Mouse (Mus musculus): ENCODE data around the gene Arfip1. TPM values are rescaled to one million over a fixed set of nuclear protein-coding genes. Genes with fewer than 3 reads are reported as not detected.
A peak's percentile ranks its signal among the peaks of the same experiment; 100 is the strongest.

Arfip1 gene
- 22.5 and 23.1 TPM in 2 replicates for polyA plus RNA-seq (2015; fragmentation: Nextera tagmentation; extraction: Ambion mirVana)

DNA sequence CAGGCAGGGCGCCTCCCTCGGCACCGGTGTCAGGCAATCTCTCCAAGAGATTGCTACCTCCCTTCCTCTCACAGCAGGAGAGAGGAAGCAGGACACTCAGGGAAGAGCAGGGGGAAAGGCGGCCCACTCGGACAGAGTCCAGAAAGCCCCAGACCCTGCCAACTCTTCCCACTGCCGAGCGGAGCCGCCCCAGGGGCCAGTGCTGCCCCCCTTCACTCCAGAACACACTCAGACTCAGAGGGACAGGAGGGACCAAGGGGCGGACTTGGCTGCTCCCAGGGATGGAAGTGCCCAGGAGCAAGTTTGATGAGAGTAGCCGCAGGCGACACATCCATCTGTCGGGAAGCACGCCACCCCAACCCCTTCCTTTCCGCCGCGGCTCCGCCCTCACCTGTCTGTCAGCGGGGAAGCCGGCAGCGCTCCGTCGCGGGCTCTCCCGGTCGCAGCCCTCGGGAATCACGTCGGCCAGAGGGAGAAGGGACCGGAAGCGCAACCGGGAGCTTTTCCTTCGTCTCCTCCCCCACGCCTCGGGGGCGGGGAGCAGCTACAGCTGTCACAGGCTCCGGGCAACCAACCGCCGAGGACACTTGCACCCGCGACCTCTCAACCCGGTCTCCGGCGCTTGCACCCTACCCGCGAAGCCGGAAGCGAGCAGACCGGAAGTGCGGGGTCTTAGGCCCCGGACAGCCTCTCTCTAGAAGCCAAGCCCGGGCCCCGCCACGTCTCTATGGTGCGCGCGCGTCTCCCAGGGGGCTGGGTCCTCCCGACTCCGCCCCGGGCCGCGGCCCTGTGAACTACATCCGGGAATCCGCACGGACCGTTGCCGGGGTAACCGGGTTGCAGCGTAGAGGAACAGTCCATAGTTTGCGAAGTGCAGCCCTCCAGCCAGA lies at the start of gene Arfip1:
TSS of gene Arfip1 (minus strand) at position 603 of the 890 bp plus-strand sequence.
- peaks cover 34% of the 10 kb centered on the region for H3K4me1 ChIP-seq (replicated peaks)
- peak; percentile 98 for ATAC-seq (ENCODE audit: low FRiP score, low read depth)
- WGBS: under 1% methylated on average over 69 of the region's 70 CpGs
- no peaks in the 10 kb centered on the region for H3K36me3 ChIP-seq
- peak within 1 kb of the TSS; percentile 89 for H3K4me2 ChIP-seq
- peak within 1 kb of the TSS; percentile 88 for H3K27ac ChIP-seq (replicated peaks)
- no peaks in the 10 kb centered on the region for H3K9me3 ChIP-seq
- no peaks in the 10 kb centered on the region for H3K27me3 ChIP-seq
- H3K9ac ChIP-seq: peak within 1 kb of the TSS; percentile 57
- peak within 1 kb of the TSS; percentile 60 for H3K4me3 ChIP-seq

DNA sequence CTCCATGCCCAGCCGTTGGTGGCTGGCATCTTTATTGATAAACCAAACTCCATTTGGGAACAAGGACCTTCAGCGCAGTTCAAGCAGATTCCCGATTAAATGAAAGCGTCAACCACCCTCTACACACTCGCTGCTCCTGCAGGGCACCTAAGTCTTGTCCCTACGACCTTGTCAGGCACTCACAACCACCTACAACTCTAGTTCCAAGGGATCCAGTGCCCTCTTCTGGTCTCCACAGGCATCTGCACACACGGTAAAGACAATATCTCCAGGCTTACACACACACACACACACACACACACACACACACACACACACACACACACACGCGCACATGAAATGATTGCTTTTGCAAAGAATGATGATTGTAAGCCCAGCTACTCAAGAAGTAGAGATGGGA lies 49.2 kb upstream of the Arfip1 start:
- Histone ChIP-seq H3K27me3 (no peaks in the 10 kb centered on the region), H3K4me1 (replicated peaks) (no peaks in the 10 kb centered on the region), H3K9ac (no peak overlapping the region), H3K9me3 (no peaks in the 10 kb centered on the region), H3K4me2 (no peak overlapping the region), H3K36me3 (no peaks in the 10 kb centered on the region), H3K4me3 (no peak overlapping the region), H3K27ac (replicated peaks) (no peak overlapping the region)
- WGBS: 93% methylated on average over 9 of the region's 9 CpGs
- ATAC-seq (ENCODE audit: low FRiP score, low read depth): no peak

DNA sequence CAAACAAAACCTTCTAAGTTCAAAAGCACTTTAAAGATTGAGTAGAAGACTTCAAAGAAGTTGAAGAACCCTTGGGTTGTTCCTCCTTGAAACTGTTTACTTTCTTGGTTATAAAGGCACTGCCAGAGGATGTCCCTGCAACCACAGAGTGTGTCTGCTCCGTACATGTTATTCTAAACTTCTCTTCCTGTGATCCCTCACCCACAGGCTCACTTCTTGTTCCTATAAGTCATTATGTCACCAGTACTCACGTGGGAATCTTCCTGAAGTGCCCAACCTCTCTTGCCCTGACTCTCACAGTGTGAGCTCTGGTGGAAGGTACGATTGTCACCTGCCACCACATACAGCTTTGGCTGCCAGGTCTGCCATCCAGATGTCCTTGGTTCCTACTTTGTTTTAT lies 39.6 kb upstream of the Arfip1 start:
- H3K4me1 ChIP-seq (replicated peaks): peaks cover 7% of the 10 kb centered on the region; the same call in 1 of the 2 replicates
- no peak overlapping the region for H3K4me3 ChIP-seq
- H3K9me3 ChIP-seq: no peaks in the 10 kb centered on the region
- whole genome bisulfite sequencing: 68% methylated on average over 3 of the region's 3 CpGs
- H3K9ac ChIP-seq: no peak overlapping the region
- no peak overlapping the region for H3K27ac ChIP-seq (replicated peaks)
- no peak for ATAC-seq (ENCODE audit: low FRiP score, low read depth)
- no peak overlapping the region for H3K4me2 ChIP-seq
- H3K36me3 ChIP-seq: no peaks in the 10 kb centered on the region
- H3K27me3 ChIP-seq: no peaks in the 10 kb centered on the region

DNA sequence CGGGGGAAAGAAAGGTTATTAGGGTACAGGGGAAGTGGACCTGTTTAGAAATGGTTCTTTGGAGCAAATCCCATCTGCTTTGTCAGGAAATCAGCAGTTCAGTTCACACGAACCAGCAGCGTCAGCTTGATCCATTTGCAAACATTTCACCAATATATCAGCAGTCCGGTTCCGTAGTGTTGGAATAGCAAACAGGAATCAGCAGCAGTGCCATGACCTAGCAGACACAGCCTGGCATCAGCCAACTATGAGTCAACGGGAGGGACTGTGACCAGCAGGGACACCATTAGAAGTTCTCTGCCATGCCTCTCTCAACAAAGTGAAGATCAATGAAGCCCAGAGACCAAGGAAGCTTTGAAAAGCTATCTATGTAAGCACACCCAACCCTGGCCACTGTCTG lies 37.3 kb upstream of the Arfip1 start:
- Histone ChIP-seq H3K9ac (no peak overlapping the region), H3K4me1 (replicated peaks) (no peaks in the 10 kb centered on the region), H3K36me3 (no peaks in the 10 kb centered on the region), H3K4me2 (no peak overlapping the region), H3K9me3 (no peaks in the 10 kb centered on the region), H3K4me3 (no peak overlapping the region), H3K27me3 (no peaks in the 10 kb centered on the region), H3K27ac (replicated peaks) (no peak overlapping the region)
- ATAC-seq (ENCODE audit: low FRiP score, low read depth): no peak
- 90% methylated on average over 6 of the region's 6 CpGs for WGBS

DNA sequence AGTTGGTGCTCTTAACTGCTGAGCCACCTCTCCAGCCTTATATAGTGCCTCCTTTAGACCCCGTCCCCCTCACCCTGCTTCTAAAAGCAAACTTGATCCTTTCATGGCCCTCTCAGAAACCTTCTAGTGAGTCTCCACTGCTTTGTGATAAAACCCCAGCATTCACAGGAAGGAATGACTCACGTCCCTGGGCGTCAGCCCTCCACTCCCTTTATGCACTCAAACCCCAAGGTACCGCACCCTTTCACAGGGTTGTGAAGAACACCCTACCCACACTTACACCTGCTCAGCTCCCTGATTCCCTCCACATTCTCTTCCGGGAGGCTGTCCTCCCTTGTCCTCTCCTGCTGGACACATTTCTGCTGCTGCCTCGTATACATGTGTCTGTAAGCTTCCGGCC lies 36.6 kb upstream of the Arfip1 start:
- H3K36me3 ChIP-seq: no peaks in the 10 kb centered on the region
- no peak overlapping the region for H3K4me2 ChIP-seq
- H3K9me3 ChIP-seq: no peaks in the 10 kb centered on the region
- 96% methylated on average over 7 of the region's 7 CpGs for WGBS
- H3K4me1 ChIP-seq (replicated peaks): no peaks in the 10 kb centered on the region
- no peak overlapping the region for H3K9ac ChIP-seq
- H3K4me3 ChIP-seq: no peak overlapping the region
- no peak overlapping the region for H3K27ac ChIP-seq (replicated peaks)
- H3K27me3 ChIP-seq: no peaks in the 10 kb centered on the region
- ATAC-seq (ENCODE audit: low FRiP score, low read depth): no peak

DNA sequence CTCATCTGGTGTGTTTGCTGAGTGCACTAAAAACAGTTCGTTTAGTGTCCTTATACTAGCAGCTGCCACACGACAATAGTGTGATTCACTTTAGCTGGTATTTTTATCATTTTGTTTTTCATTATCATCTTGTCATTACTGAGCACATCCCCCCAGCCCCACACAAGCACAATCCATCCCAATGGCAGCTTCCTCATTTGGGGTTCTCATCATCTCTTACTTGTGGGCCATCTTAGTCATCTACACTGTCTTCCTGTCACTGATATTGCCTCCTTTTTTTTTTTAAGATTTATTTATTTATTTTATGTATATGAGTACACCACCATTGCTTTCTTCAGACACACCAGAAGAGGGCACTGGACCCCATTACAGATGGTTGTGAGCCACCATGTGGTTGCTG lies 36.2 kb upstream of the Arfip1 start:
- WGBS: 97% methylated on average over 2 of the region's 2 CpGs
- H3K9me3 ChIP-seq: no peaks in the 10 kb centered on the region
- H3K27ac ChIP-seq (replicated peaks): no peak overlapping the region
- no peak for ATAC-seq (ENCODE audit: low FRiP score, low read depth)
- no peak overlapping the region for H3K4me3 ChIP-seq
- no peaks in the 10 kb centered on the region for H3K36me3 ChIP-seq
- no peak overlapping the region for H3K4me2 ChIP-seq
- no peaks in the 10 kb centered on the region for H3K4me1 ChIP-seq (replicated peaks)
- no peaks in the 10 kb centered on the region for H3K27me3 ChIP-seq
- H3K9ac ChIP-seq: no peak overlapping the region

DNA sequence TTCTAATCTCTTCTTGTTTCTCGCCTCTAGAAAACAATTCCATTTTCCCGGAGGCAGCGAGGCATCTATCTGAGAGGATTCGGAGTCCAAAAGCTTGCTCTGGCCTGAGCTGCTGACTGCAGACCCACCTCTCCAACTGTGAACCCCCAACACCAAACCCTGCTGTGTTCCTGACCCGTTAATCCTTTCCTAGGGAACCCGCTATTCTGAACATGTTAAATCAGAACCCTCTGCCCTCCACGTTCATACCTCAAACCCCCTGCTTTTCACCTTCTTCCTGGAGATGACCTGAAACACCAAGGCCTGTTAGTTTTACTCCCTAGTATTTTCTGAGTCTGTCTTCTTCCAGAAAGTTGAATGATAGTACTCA lies 33.4 kb upstream of the Arfip1 start:
- Histone ChIP-seq H3K27me3 (no peaks in the 10 kb centered on the region), H3K36me3 (no peaks in the 10 kb centered on the region), H3K4me3 (no peak overlapping the region), H3K4me1 (replicated peaks) (no peaks in the 10 kb centered on the region), H3K9me3 (no peaks in the 10 kb centered on the region), H3K9ac (no peak overlapping the region), H3K4me2 (no peak overlapping the region), H3K27ac (replicated peaks) (no peak overlapping the region)
- no peak for ATAC-seq (ENCODE audit: low FRiP score, low read depth)
- WGBS: 39% methylated on average over 7 of the region's 7 CpGs

DNA sequence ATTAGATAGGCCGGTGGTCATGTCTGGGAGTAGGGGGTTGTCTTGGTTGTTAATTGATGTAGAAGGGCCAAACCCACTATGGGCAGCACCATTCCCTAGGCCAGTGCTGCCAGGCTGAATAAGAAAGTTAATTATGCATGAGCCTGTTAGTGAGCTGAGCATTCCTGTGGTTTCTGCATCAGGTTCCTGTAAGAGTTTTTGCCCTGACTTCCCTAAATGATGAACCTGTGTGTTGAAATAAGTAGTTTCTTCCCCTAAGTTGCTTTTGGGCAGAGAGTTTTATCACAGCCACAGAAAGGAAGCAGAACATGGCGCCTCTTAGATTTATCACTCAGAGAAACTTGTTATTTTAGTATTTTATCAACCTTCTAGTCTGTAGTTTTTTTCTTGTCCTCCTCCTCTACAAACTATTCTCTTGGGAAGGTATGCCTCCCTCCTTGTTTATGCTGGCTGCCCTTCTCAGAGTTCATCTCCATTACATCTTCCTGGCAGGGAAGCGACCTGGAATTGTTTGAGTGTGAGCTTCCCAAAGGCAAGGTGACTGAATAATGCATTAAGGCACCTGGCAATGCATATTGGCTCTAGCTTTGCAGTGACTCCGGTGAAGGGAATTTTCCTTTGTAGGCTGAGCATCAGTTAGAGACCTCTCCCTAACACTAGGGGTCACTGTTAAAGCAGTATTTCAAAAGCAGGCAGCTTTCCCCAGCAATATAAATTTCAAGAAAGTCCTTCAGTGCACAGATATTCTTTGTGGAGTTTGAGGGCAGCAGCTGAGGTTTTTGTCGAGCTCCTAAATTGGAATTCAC lies 32.8 kb upstream of the Arfip1 start:
- WGBS: 32% methylated on average over 5 of the region's 5 CpGs
- Histone ChIP-seq H3K27ac (replicated peaks) (no peak overlapping the region), H3K36me3 (no peaks in the 10 kb centered on the region), H3K4me3 (no peak overlapping the region), H3K9me3 (no peaks in the 10 kb centered on the region), H3K4me2 (no peak overlapping the region), H3K9ac (no peak overlapping the region), H3K27me3 (no peaks in the 10 kb centered on the region), H3K4me1 (replicated peaks) (no peaks in the 10 kb centered on the region)
- ATAC-seq (ENCODE audit: low FRiP score, low read depth): peak; percentile 45; the same call in 1 of the 2 replicates

DNA sequence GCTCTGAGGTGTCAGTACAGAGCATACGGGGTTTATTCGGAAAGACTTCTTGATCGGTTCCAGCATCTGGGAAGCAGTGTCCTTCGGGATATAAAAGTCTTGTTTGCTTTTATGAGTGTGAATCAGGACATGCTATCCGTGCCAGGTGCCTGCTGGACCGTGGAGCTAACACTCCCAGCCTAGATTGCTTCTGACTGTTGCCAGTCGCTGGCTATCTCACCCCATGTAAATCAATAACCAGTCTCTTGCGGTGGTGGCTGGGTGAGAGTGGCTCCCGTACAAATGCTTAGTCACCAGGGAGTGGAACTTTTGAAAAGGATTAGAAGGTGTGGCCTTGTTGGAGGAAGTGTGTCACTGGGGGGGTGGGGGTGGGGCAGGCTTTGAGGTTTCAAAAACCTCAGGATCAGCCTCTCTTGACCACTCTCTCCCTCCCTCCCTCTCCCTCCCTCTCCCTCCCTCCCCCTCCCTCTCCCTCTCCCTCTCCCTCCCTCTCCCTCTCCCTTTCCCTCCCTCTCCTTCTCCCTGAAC lies 27.8 kb upstream of the Arfip1 start:
- Histone ChIP-seq H3K27me3 (no peaks in the 10 kb centered on the region), H3K4me1 (replicated peaks) (no peaks in the 10 kb centered on the region), H3K9me3 (0 out of 2 replicates have a peak, but pooled peaks cover 6% of the 10 kb centered on the region), H3K9ac (no peak overlapping the region), H3K27ac (replicated peaks) (no peak overlapping the region), H3K4me2 (no peak overlapping the region), H3K4me3 (no peak overlapping the region), H3K36me3 (no peaks in the 10 kb centered on the region)
- 70% methylated on average over 9 of the region's 9 CpGs for WGBS
- no peak for ATAC-seq (ENCODE audit: low FRiP score, low read depth)

DNA sequence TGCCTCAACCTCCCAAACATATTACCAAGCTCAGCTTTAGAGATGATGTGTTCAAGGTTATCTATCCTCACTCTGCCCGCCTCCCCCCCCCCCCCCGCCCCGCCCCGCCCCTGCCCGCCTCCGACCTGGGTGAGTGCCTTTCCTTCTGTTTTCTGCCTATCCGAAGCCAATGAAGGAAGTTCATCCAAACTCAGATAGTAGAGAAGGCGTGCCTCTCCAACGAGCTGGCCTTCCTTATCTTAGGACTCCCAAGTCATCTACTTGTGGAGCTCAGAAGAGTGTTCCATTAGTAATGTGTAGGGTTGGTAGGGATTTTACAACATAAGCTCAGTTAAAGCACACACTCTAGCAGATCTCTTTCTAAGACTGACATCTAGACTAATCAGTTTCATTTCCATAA lies 20.8 kb upstream of the Arfip1 start:
- Histone ChIP-seq H3K27me3 (no peaks in the 10 kb centered on the region), H3K9ac (no peak overlapping the region), H3K4me2 (no peak overlapping the region), H3K4me1 (replicated peaks) (no peaks in the 10 kb centered on the region), H3K9me3 (0 out of 2 replicates have a peak, but pooled peaks cover 6% of the 10 kb centered on the region), H3K4me3 (no peak overlapping the region), H3K36me3 (no peaks in the 10 kb centered on the region), H3K27ac (replicated peaks) (no peak overlapping the region)
- WGBS: 87% methylated on average over 9 of the region's 9 CpGs
- no peak for ATAC-seq (ENCODE audit: low FRiP score, low read depth)

DNA sequence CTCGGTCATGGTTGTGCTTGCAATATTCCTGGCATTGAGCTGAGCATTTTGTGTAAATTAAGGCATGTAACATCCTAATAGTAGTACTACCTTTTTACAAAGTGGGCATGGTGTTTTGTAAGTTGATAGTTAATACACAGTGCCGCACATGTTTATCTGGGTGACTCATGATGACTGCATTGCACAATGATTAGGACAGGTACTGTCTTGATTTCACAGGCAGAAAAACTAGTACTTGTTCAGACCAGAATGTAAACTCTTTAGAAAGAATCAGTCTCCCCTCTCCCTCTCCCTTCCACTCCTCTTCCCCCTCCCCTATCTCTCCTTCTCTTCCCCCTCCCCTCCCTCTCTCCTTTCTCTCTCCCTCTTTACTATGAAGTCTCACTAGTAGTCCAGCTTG lies 20.3 kb upstream of the Arfip1 start:
- Histone ChIP-seq H3K27ac (replicated peaks) (no peak overlapping the region), H3K4me2 (no peak overlapping the region), H3K4me3 (no peak overlapping the region), H3K27me3 (no peaks in the 10 kb centered on the region), H3K9me3 (0 out of 2 replicates have a peak, but pooled peaks cover 6% of the 10 kb centered on the region), H3K9ac (no peak overlapping the region), H3K36me3 (no peaks in the 10 kb centered on the region), H3K4me1 (replicated peaks) (no peaks in the 10 kb centered on the region)
- no peak for ATAC-seq (ENCODE audit: low FRiP score, low read depth)
- WGBS: 94% methylated on average over 2 of the region's 2 CpGs
